Mouse (Mus musculus) c-Kit-positive CD71-positive TER-119-negative erythroid progenitor cells, embryonic 14.5 days (primary cell): Measurements from ENCODE around the gene Usp32.
A peak's percentile ranks its signal among the peaks of the same experiment; 100 is the strongest.

ENCODE experiments used
- DNase-seq: peaks from one replicate; pipeline ENCODE4 v3.0.0-alpha.2; 2013; ENCODE audit warnings: low read depth

Gene Usp32

GRCm38 (mm10) chr11:84979351-84979750 is 160.6 kb downstream of the Usp32 start:
- DNase-seq, result no peak

- DNase-seq, result peak; percentile 39
These were observed 161.8 kb downstream of the Usp32 start for GRCm38 (mm10) chr11:84978113-84978512.

DNA sequence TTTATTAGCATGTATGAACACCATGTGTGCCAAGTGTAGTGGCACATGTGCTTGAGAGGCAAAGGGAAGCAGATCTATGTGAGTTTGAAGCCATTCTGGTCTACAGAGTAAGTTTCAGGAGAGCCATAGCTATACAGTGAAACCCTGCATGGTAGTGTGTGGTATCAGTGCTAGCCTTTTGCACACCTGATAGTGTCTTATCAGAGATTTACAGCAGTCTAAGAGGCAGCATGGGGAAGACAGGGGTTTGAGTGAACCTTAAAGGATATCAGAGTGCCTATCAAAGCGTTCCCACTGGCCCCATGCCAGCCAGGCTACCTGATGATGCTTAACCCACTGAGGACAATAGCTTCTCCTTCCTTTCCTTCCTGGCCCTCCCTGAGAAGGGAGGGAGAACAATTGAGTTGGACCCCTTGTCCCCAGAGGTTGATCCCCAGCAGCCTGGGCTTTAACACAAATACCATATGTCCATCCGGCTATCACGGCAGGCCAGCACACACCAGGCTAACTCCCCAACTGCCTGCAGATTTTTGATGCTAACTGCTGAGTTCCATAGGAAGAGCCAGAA is 162.5 kb downstream of the Usp32 start:
- DNase-seq, result no peak

DNA sequence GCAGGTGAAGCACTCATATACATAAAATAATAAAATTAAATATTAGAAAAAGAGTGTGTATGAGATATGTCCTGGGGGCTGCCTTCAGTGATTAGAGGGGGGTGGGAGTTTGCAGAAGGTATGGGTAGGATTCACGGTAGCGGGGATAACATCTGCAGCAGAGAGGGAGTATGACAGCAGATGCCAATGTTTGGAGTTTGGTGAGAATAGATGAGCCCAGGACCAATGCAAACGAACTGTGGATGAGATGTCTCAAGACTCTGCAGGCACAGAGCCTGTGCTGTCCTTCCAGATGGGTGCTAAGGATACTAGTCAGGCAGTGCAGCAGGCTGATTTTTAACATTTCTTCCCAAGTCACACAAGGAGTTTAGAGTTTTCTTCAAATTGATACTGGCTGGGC is 163.3 kb downstream of the Usp32 start:
- DNase-seq, result no peak

DNA sequence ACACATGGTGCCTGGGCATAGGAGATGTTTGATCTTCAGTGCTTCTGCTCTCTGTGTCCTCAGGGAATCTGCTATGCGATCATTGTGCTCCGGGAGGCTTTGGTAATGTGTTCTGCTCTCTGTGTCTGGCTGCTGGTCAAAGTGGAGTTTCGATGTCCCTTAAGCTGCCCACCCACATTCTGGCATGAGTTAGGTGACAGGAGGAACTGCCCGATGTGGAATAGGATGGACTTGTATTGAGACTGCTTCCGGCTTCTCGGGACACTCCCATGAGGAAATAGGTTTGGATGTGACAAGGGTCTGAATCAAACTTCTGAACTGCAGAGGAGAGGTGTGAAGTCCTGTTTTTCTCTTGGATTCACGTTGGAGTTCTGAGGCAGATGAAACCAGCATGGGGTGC is 165.4 kb downstream of the Usp32 start:
- DNase-seq, result no peak

- no peak for DNase-seq
These were observed 166.3 kb downstream of the Usp32 start for GRCm38 (mm10) chr11:84973661-84974060.

DNA sequence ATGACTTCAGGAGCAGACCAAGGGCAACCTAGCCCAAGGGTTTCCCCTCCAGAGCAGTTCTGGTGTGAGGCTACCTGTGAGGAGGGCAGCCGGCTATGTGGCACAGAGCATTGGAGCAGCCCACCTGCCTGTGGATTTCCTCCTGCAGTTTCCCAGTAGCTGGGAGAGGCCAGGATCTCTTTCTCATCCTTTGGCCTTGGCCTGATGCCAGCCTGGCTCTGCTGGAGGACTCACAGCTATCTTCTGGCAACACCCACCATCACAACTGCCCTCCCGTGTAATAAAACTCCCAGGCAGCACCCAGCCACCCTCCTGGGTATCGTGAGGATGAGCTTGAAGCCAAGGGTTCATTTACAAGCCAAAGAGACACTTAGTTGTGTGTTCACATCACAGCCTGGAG is 167.9 kb downstream of the Usp32 start:
- DNase-seq, result no peak

DNA sequence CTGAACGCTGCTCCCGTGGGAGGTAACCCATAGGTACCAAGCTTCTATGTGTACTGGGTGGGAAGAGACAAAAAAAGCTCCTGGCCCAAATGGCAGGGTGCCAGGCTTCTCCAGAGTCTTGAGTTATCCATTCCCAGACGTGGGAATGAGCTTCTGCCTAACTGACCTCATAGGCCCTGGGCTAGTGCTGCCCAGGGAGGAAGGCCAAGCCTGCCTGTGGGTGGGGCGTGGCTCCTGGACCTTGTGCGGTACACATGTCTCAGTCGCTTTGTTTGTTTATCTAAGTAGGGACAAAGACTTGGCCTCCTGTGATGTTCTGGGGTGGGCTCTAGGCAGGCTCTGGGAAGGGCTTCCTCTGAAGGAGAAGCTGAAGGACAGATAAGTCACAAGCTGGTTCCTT is 171.2 kb downstream of the Usp32 start:
- no peak for DNase-seq

- no peak for DNase-seq
These were observed 171.7 kb downstream of the Usp32 start for GRCm38 (mm10) chr11:84968309-84968708.

DNA sequence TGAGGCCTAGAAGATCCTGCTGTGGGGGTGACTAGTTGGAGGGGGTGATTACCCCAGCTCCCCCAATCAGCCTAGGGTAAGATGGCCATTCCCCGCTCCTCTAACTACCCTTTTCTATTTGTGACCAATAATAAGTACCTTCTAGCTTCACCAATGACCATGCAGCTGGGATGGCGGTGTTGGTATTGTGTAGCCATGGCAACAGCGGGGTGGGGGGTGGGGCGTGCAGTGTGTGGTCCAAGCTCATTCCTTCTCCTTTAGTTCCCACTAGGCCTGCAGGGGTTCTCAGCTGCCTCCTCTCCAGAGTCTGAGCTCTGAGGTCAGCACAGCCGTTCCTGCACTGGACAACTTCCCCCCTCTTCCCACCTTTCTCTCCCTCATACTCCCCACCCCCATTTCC is 172.8 kb downstream of the Usp32 start:
- no peak for DNase-seq

- DNase-seq, result no peak
These were observed 173.3 kb downstream of the Usp32 start for GRCm38 (mm10) chr11:84966696-84967095.

DNA sequence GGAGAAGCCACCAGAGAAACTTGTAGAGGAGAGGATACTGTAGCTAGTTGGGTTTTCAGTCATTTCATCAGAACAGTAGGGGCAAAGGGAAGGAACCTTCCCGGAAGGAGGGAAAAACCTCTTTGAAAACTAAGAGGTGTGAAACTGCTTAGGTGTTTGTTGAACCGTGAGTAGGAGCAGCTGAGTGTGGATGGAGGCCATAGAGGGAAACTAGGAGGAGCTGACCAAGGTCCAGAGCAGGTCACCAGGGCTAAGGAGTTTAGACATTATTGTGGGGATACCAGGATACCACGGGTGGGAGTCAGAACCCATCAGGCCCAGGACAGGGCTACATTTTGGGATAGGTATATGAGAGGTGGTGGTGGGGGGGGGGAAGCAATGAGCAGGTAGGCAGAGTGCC is 176.4 kb downstream of the Usp32 start:
- DNase-seq, result no peak

- no peak for DNase-seq
These were observed 177.4 kb downstream of the Usp32 start for GRCm38 (mm10) chr11:84962536-84962935.

- no peak for DNase-seq
These were observed 178.4 kb downstream of the Usp32 start for GRCm38 (mm10) chr11:84961571-84961970.

DNA sequence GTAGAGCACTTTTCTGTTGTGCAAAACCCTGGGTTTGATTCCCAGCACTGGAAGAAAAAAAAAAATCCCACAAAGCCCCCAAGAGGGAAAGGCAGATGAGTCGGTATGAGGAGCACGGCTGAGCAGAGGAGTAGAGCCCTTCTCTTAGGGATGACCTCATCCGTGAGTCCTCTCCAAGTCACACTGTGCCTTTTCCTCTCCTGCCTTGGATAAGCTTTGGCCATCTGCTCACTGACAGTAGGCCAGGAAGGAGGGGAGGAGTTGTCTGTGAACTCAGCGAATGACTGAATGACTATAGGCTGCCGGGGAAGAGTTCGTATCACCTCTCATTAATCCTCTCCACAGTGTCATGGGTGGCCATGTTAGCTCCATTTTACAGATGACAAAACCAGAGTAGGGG is 179.2 kb downstream of the Usp32 start:
- DNase-seq, result no peak

GRCm38 (mm10) chr11:84960291-84960690 is 179.7 kb downstream of the Usp32 start:
- no peak for DNase-seq

GRCm38 (mm10) chr11:84959701-84960181 is 180.2 kb downstream of the Usp32 start:
- DNase-seq, result no peak

- DNase-seq, result no peak
These were observed 180.8 kb downstream of the Usp32 start for GRCm38 (mm10) chr11:84959181-84959580.

GRCm38 (mm10) chr11:84958271-84958630 is 181.7 kb downstream of the Usp32 start:
- DNase-seq, result no peak

DNA sequence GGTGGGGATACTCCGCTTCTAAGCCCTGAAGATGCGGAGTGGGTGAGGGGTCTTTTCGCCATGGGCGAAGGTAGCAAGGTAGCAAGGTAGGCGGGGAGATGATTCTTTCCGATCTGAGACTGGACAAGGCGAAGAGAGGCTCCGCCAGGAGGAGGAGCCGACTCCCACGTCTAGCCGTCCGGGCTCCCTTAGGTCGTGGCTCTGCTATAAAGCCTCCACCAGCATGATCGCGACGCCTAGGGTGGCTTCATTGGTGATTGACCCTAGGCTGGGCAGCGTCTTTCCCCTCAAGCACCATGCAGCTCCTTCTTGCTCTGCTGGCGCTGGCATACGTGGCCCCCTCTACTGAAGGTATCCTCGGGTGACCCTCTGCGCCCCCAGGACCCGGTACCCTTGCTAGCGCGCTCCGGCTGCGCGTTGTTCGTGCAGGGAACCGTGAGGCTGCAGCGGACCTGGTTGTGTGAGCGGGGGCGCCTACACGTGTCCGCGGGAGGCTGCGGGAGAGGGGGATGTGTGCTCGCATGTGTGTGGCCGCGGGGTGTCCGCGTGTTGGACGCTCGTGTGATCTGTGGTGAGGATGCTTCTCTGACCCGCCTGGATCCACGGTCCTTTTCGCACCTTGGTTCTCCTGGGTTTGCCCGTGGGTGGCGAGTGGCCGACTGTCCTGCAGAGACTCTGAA is 182.2 kb downstream of the Usp32 start, which contains the start of gene Car4:
Gene Car4 (plus strand): TSS at position 196 of the 680 bp plus-strand sequence.
- no peak for DNase-seq

DNA sequence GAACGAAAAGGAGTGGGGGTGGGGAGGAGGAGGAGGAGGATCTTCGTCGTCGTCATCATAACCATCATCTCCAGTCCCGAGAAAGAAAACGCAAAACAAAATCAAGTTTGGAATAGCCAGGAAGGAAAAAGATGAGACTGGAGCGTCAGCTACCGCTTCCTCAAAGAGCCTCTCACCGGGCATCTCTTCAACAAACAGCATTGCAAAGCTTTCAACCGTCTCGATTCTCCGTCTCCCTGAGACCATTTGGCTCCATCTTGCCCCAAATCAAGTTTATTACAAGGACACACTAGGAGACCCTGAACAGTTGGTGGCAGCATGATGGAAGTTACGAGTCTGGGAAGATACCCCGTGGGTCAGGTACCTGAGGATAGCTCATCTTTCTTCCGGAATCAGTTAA is 182.8 kb downstream of the Usp32 start:
- DNase-seq, result no peak

GRCm38 (mm10) chr11:84956400-84956799 is 183.6 kb downstream of the Usp32 start:
- DNase-seq, result no peak

DNA sequence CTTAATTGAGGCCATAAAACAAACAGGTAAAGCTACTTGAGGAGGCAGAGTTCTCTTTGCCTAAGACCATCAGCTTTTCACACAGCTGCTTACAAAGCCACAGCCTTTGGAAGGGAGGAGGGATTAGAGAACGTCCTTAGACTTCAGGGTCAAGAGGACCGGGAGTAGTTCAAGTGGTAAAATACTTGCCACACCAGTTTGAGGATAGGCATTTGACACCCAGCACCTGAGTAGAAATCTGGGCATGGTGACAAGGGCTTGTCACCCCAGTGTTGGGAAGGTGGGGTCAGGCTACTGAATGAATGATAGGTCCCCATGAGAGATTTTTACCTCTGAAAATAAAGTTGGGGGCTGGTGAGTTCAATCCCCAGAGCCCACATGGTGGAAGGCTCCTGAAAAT is 187.3 kb downstream of the Usp32 start:
- DNase-seq, result no peak

- no peak for DNase-seq
These were observed 191.4 kb downstream of the Usp32 start for GRCm38 (mm10) chr11:84948526-84948925.
